30 mouse cellular contexts compared by ENCODE assay signal in genomic region chr19:12037727-12038126, GRCm38 (mm10). TPM values are rescaled to one million over a fixed set of nuclear protein-coding genes. Genes with fewer than 3 reads are reported as not detected.
DNase-seq lines count a peak whose midpoint lies in the region; ATAC-seq and TF ChIP-seq lines count a peak whose summit lies in the region.
"Had no signal": no experiment of that assay in that cellular context is flagged by ENCODE, and none has a peak within 500 bp of the region (broad histone marks: within the 10 kb centered on the region; RNA-seq: fewer than 3 reads in every experiment).

No protein-coding gene starts in this region.

- H3K4me3 ChIP-seq in kidney, postnatal 0 days (replicated peaks; ENCODE audit: low read depth, low read length), result no peak overlapping the region
- no peak overlapping the region for H3K4me3 ChIP-seq in ES-E14 (ENCODE audit: insufficient read depth in 1 of 2, low read depth in 1 of 2, low read length in 2 of 2, poor library complexity in 1 of 2, severe bottlenecking in 1 of 2)
- H3K4me3 ChIP-seq: embryonic facial prominence, embryonic 10.5 days; embryonic facial prominence, embryonic 12.5 days; erythroblast, embryonic 14.5 days; forebrain, embryonic 10.5 days; forebrain, embryonic 13.5 days; forebrain, embryonic 15.5 days had no signal

- no peak overlapping the region for H3K4me2 ChIP-seq in kidney, postnatal 0 days (ENCODE audit: low read length)
- H3K4me2 ChIP-seq: embryonic facial prominence, embryonic 12.5 days; forebrain, embryonic 13.5 days; forebrain, embryonic 15.5 days had no signal

- intact Hi-C loops in left cerebral cortex, postnatal 14 days (cut with DNase I), result no loop called here

- H3K4me1 ChIP-seq in kidney, postnatal 0 days (replicated peaks; ENCODE audit: insufficient read depth, low read length), result no peaks in the 10 kb centered on the region
- no peaks in the 10 kb centered on the region for H3K4me1 ChIP-seq in ES-E14 (ENCODE audit: control insufficient read depth in 2 of 2, insufficient read depth in 2 of 2, low read length in 2 of 2, poor library complexity in 1 of 2)
- H3K4me1 ChIP-seq: embryonic facial prominence, embryonic 10.5 days; embryonic facial prominence, embryonic 12.5 days; forebrain, embryonic 10.5 days; forebrain, embryonic 13.5 days; forebrain, embryonic 15.5 days had no signal

- no peak for ATAC-seq in kidney, postnatal 0 days (replicated peaks; ENCODE audit: low FRiP score, low read depth)
- peak; percentile 92 for ATAC-seq in Patski
- no peak for ATAC-seq in erythroblast, adult 5-6 weeks (replicated peaks; ENCODE audit: low FRiP score, poor library complexity, severe bottlenecking)
- ATAC-seq: activated CD4-positive, CD25-positive, alpha-beta regulatory T cell, adult 4 months; CD4-positive, CD25-positive, alpha-beta regulatory T cell, adult 4 months; forebrain, embryonic 13.5 days; forebrain, embryonic 15.5 days; forebrain, postnatal 0 days had no signal

- in situ Hi-C loops in ES-E14 (cut with MboI; ENCODE audit: low sequenced_read_pairs in 2 of 2, unreplicated experiment in 2 of 2) (no loop called here), Patski (cut with MboI; ENCODE audit: low pct_unique_long_range_greater_than_20kb) (no loop called here)

- H3K9me3 ChIP-seq in kidney, postnatal 0 days (replicated peaks; ENCODE audit: low read length), result no peaks in the 10 kb centered on the region
- no peaks in the 10 kb centered on the region for H3K9me3 ChIP-seq in ES-E14 (ENCODE audit: control insufficient read depth, insufficient read depth, low read depth, low read length)
- H3K9me3 ChIP-seq: embryonic facial prominence, embryonic 10.5 days; embryonic facial prominence, embryonic 12.5 days; forebrain, embryonic 10.5 days; forebrain, embryonic 13.5 days; forebrain, embryonic 15.5 days had no signal

- CTCF ChIA-PET in Patski (lab: Charles Lee), result interaction anchor here (0.9 kb wide), 1 partner anchor 10 kb away, joined by 3 read pairs; no protein-coding TSS in a partner anchor

- no peak overlapping the region for H3K9ac ChIP-seq in kidney, postnatal 0 days (ENCODE audit: low read depth, low read length)
- H3K9ac ChIP-seq in ES-E14 (ENCODE audit: insufficient read depth, low read depth, low read length, poor library complexity, severe bottlenecking), result no peak overlapping the region
- H3K9ac ChIP-seq: embryonic facial prominence, embryonic 12.5 days; forebrain, embryonic 13.5 days; forebrain, embryonic 15.5 days; forebrain, postnatal 0 days had no signal

- no peak for TF ChIP-seq CTCF in kidney, postnatal 0 days (IDR thresholded peaks at IDR 0.05; ENCODE audit: low read depth)
- TF ChIP-seq CTCF in Patski (IDR thresholded peaks at IDR 0.05), result no peak

- no peak overlapping the region for H3K27ac ChIP-seq in kidney, postnatal 0 days
- no peak overlapping the region for H3K27ac ChIP-seq in ES-E14 (ENCODE audit: insufficient read depth, low read depth, low read length, poor library complexity, severe bottlenecking)
- H3K27ac ChIP-seq: embryonic facial prominence, embryonic 10.5 days; embryonic facial prominence, embryonic 12.5 days; forebrain, embryonic 10.5 days; forebrain, embryonic 13.5 days; forebrain, embryonic 15.5 days had no signal

- peak; percentile 10 for DNase-seq in kidney, postnatal 0 days (ENCODE audit: low spot score)
- DNase-seq in kidney, postnatal 25 days, result no peak
- no peak for DNase-seq in ES-E14 (ENCODE audit: low read depth, low spot score)
- no peak for DNase-seq in Patski (ENCODE audit: low read depth, low spot score)
- no peak for DNase-seq in left cerebral cortex, postnatal 14 days (ENCODE audit: low spot score in 2 of 2)
- no peak for DNase-seq in spleen, adult 18-20 months
- DNase-seq: adrenal gland, adult 8-10 months; adrenal gland, postnatal 14 days; adrenal gland, postnatal 36 days; B cell, adult 2 months; cerebellum, adult 11-12 months; cerebellum, adult 2 months; cerebellum, adult 9-10 months; cerebellum, postnatal 10 days; cerebellum, postnatal 25 days; forebrain, postnatal 0 days had no signal

- H3K27me3 ChIP-seq in kidney, postnatal 0 days (ENCODE audit: insufficient read depth, low read length), result no peaks in the 10 kb centered on the region
- no peaks in the 10 kb centered on the region for H3K27me3 ChIP-seq in Patski
- H3K27me3 ChIP-seq: CH12.LX; embryonic facial prominence, embryonic 12.5 days; forebrain, embryonic 13.5 days; forebrain, embryonic 15.5 days had no signal

- H3K36me3 ChIP-seq in kidney, postnatal 0 days (ENCODE audit: insufficient read depth, low read length), result no peaks in the 10 kb centered on the region
- no peaks in the 10 kb centered on the region for H3K36me3 ChIP-seq in ES-E14 (ENCODE audit: control insufficient read depth, insufficient read depth, low read length, poor library complexity, severe bottlenecking)
- H3K36me3 ChIP-seq: embryonic facial prominence, embryonic 10.5 days; embryonic facial prominence, embryonic 12.5 days; forebrain, embryonic 10.5 days; forebrain, embryonic 15.5 days had no signal

- POLR2A ChIA-PET in Patski (lab: Charles Lee), result no interaction called here

TF ChIP-seq in ES-E14, 5 proteins besides CTCF, POLR2A, EP300 and RAD21:
- TF ChIP-seq ZNF384 (IDR thresholded peaks at IDR 0.05; ENCODE audit: low read depth, low read length), result 0 out of 2 replicates have a peak, but pooled peaks have one; percentile 13
- no peak for TF ChIP-seq CHD2 (IDR thresholded peaks at IDR 0.05; ENCODE audit: low read depth, low read length)
- no peak for TF ChIP-seq MAFK (IDR thresholded peaks at IDR 0.05; ENCODE audit: insufficient read depth, low read depth, low read length)

RNA-seq across cellular contexts. Expression of gene Olfr1423, which starts 3.4 kb away (rescaled TPM):
- not detected in 2 replicates for polyA plus RNA-seq in kidney, postnatal 0 days (2015; fragmentation: Nextera tagmentation; extraction: Ambion mirVana)
- total RNA-seq in ES-E14 (2012; rRNA removed), result 0.11 and 0.27 TPM in 2 replicates
- not detected for polyA plus RNA-seq in Patski (2021)
- total RNA-seq in left cerebral cortex, postnatal 14 days (2021), result not detected
- total RNA-seq in erythroblast, adult 5-6 weeks (2015; ENCODE audit: low replicate concordance), result not detected in 2 replicates
- total RNA-seq in erythroblast, adult 5-6 weeks (2017; ENCODE audit: low replicate concordance), result not detected in 2 replicates
- total RNA-seq: adrenal gland, adult 18-20 months; adrenal gland, adult 8-10 months; adrenal gland, postnatal 14 days; adrenal gland, postnatal 36 days; CH12.LX; forebrain, postnatal 0 days had no signal
- polyA plus RNA-seq: cerebellum, adult 2 months; cortical plate, adult 2 months; embryonic facial prominence, embryonic 12.5 days; embryonic facial prominence, embryonic 14.5 days; erythroblast, embryonic 14.5 days; forebrain, embryonic 13.5 days; forebrain, embryonic 15.5 days; forebrain, postnatal 0 days had no signal

RNA-seq across cellular contexts. Expression of gene Olfr1424, which starts 24.8 kb away (rescaled TPM):
- not detected in 2 replicates for polyA plus RNA-seq in kidney, postnatal 0 days (2015; fragmentation: Nextera tagmentation; extraction: Ambion mirVana)
- not detected in 2 replicates for total RNA-seq in ES-E14 (2012; rRNA removed)
- polyA plus RNA-seq in Patski (2021), result not detected
- not detected for total RNA-seq in left cerebral cortex, postnatal 14 days (2021)
- not detected in 2 replicates for total RNA-seq in erythroblast, adult 5-6 weeks (2015; ENCODE audit: low replicate concordance)
- total RNA-seq in erythroblast, adult 5-6 weeks (2017; ENCODE audit: low replicate concordance), result not detected in 2 replicates
- total RNA-seq: adrenal gland, adult 18-20 months; adrenal gland, adult 8-10 months; adrenal gland, postnatal 14 days; adrenal gland, postnatal 36 days; CH12.LX; forebrain, postnatal 0 days; MEL had no signal
- polyA plus RNA-seq: activated CD4-positive, CD25-positive, alpha-beta regulatory T cell, adult 4 months; CD4-positive, CD25-positive, alpha-beta regulatory T cell, adult 4 months; cerebellum, adult 2 months; cortical plate, adult 2 months; embryonic facial prominence, embryonic 10.5 days; embryonic facial prominence, embryonic 12.5 days; embryonic facial prominence, embryonic 14.5 days; erythroblast, embryonic 14.5 days; forebrain, embryonic 10.5 days; forebrain, embryonic 13.5 days; forebrain, embryonic 15.5 days; forebrain, postnatal 0 days had no signal

RNA-seq across cellular contexts. Expression of gene Olfr1425, which starts 39.8 kb away (rescaled TPM):
- not detected in 2 replicates for polyA plus RNA-seq in kidney, postnatal 0 days (2015; fragmentation: Nextera tagmentation; extraction: Ambion mirVana)
- 0.21 TPM in 1 of 2 replicates, not detected in the other for total RNA-seq in ES-E14 (2012; rRNA removed)
- polyA plus RNA-seq in Patski (2021), result not detected
- total RNA-seq in left cerebral cortex, postnatal 14 days (2021), result not detected
- not detected in 2 replicates for total RNA-seq in erythroblast, adult 5-6 weeks (2015; ENCODE audit: low replicate concordance)
- total RNA-seq in erythroblast, adult 5-6 weeks (2017; ENCODE audit: low replicate concordance), result not detected in 2 replicates
- total RNA-seq: adrenal gland, adult 18-20 months; adrenal gland, adult 8-10 months; adrenal gland, postnatal 14 days; adrenal gland, postnatal 36 days; CH12.LX; forebrain, postnatal 0 days; MEL had no signal
- polyA plus RNA-seq: activated CD4-positive, CD25-positive, alpha-beta regulatory T cell, adult 4 months; CD4-positive, CD25-positive, alpha-beta regulatory T cell, adult 4 months; cerebellum, adult 2 months; cortical plate, adult 2 months; embryonic facial prominence, embryonic 10.5 days; embryonic facial prominence, embryonic 12.5 days; embryonic facial prominence, embryonic 14.5 days; erythroblast, embryonic 14.5 days; forebrain, embryonic 10.5 days; forebrain, embryonic 13.5 days; forebrain, embryonic 15.5 days; forebrain, postnatal 0 days had no signal

RNA-seq across cellular contexts. Expression of gene Olfr1426, which starts 54.1 kb away (rescaled TPM):
- polyA plus RNA-seq in kidney, postnatal 0 days (2015; fragmentation: Nextera tagmentation; extraction: Ambion mirVana), result not detected in 2 replicates
- not detected in 2 replicates for total RNA-seq in ES-E14 (2012; rRNA removed)
- not detected for polyA plus RNA-seq in Patski (2021)
- not detected for total RNA-seq in left cerebral cortex, postnatal 14 days (2021)
- total RNA-seq in erythroblast, adult 5-6 weeks (2015; ENCODE audit: low replicate concordance), result not detected in 2 replicates
- not detected in 2 replicates for total RNA-seq in erythroblast, adult 5-6 weeks (2017; ENCODE audit: low replicate concordance)
- total RNA-seq: adrenal gland, adult 18-20 months; adrenal gland, adult 8-10 months; adrenal gland, postnatal 14 days; adrenal gland, postnatal 36 days; CH12.LX; forebrain, postnatal 0 days; MEL had no signal
- polyA plus RNA-seq: activated CD4-positive, CD25-positive, alpha-beta regulatory T cell, adult 4 months; CD4-positive, CD25-positive, alpha-beta regulatory T cell, adult 4 months; cerebellum, adult 2 months; cortical plate, adult 2 months; embryonic facial prominence, embryonic 10.5 days; embryonic facial prominence, embryonic 12.5 days; embryonic facial prominence, embryonic 14.5 days; erythroblast, embryonic 14.5 days; forebrain, embryonic 10.5 days; forebrain, embryonic 13.5 days; forebrain, embryonic 15.5 days; forebrain, postnatal 0 days had no signal
